Mouse (Mus musculus) heart, postnatal 36 days (tissue): ENCODE measurements around the gene Tbxas1. TPM values are rescaled to one million over a fixed set of nuclear protein-coding genes. Genes with fewer than 3 reads are reported as not detected.

Experiments
- DNase-seq, 2 experiments: peaks; one replicate each; pipeline ENCODE4 v3.0.0; 2021 to 2022
- intact Hi-C: fragments of 180-260 bp; cut with DNase I; formaldehyde crosslinking; loops from one replicate; pipeline ENCODE4 v1.15.1; 2025
- total RNA-seq, 2 experiments: library from RNA; stranded (reverse); gene quantifications; 2 replicates each; pipeline ENCODE4 v1.2.3; 2021

Gene Tbxas1
- total RNA-seq, 2 experiments from 2014 or later = 2.1 TPM

DNA sequence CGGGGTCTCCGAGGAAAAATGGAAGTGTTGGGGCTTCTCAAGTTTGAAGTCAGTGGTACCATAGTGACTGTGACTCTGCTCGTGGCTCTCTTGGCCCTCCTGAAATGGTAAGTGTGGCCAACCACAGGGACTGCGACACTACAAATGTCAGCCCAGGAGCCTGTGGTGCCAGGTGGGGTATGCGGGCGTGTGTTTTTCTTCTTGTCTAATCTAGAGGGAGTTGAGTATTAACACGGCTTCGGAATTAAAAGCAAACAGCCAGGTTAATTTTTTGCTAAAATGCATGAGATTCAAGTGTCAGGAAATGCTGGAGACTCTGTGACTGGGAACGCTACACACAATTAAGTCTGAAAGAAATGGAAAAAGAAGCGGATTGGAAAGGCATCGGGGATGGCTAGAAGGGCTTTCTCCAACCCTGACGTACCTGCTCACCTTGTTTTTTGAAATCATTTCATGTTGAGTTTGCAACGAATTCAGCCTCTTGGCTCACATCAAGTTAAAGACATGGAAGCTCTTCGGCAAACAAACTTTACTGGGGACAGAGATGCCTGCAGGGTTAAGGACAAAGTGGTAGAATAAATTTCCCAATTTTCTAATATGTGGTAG lies 44.0 kb downstream of the Tbxas1 start:
- no peak for DNase-seq
- intact Hi-C loops = no loop called here

DNA sequence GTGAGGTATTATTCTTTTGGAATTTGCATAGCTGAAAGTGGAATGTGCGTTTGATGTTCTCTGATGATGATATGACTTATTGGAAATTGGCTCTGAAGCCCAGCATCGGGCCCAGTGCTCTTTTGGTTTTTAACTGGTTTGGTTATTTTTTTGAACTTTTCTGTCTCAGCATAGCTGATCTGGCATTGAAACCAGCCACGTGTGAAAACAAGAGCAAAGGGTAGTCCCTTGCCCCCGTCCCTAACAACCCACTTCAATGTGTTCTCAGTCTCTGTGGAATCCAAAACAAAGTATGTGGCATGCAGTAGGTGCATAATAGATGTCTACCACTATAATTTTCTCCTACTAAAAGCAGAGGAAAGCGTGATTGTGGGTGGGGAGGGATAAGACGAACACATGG lies 44.9 kb downstream of the Tbxas1 start:
- DNase-seq = no peak
- intact Hi-C loops = no loop called here

DNA sequence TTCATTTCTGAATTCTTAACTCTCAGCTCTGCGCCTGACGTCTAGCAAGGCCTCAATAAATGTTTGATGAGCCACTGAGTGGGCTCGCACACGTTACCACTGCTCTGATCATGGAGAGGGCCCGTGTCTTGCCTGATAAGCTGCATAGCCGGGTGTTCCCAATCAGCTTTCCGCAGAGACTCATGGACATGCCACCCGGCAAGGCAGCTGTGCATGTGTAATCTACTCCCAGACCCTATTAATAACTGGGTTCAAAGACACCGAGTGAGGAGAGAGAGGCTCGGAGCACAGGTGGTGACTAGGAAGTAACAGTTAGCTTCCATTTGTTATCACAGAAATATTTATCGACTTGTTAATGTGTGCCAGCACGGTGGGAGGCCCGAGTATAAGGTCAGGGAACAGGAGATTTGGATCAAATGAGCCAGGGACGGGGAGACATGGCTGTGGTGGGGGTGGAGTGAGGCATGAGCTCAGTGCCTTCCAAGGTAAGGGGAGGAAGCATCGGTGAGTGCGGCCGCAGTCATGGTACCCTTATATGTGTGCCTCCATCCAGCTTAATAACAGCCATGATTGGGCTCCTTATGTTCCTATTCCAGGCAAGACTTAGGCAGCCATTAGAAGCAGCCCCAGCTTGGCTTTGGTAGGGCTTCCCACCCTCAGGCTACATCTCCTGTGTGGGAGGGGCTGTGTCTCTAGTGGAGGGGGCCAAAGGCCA lies 46.0 kb downstream of the Tbxas1 start:
- no peak for DNase-seq
- intact Hi-C loops = no loop called here

DNA sequence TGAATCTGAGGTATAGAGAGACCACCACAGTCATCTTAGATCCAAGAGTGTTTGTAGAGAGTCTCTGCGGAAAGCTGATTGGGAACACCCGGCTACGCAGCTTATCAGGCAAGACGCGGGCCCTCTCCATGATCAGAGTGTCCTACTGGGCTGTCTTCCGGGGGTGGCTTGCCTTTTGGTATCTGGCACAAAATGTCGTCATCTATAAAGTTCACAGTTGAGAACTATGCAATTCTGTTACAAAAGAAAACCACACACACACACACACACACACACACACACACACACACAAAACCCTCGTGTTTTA lies 46.6 kb downstream of the Tbxas1 start:
- DNase-seq = no peak
- intact Hi-C loops = no loop called here

DNA sequence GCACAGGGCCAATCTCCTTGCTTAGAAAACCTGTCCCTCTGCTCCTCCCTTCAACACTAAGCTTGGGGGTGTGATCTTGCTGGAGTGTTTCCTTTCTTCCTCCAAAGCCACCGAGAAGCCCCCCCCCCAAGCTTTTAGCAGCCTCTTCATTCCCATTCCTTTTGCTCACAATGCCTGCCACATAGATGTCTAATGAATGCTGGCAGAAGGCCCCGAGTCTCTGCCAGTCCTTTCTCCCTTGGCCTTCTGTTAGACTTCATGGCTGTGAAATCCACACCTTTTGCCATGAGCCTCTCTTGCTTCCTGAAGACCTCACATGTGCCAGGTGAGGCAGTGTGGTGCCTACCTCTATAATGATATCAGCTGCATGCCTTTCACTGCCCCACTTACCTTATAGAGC lies 47.3 kb downstream of the Tbxas1 start:
- intact Hi-C loops = no loop called here

DNA sequence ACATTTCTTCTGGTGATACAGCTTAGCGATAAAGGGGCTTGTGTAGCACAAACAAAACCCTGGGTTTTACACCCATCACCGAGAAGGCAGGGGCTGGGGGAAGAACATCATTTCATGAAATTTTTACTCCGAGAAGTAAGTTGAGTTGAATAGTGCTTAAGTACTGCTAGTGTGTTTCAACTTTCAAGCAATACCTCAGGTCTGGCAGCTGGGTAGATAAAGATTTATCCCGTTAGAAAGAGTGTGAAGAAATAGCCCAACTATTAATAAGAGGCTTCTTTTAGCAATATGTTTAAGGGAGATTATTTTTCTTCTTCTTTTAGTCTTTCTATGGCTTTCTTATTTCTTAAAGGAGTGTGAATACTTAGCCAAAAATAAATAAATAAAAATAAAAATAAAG lies 48.2 kb downstream of the Tbxas1 start:
- intact Hi-C loops = no loop called here
- DNase-seq = no peak

More for the DNA sequence above, 47.3 kb downstream of the Tbxas1 start:
- no peak for DNase-seq

DNA sequence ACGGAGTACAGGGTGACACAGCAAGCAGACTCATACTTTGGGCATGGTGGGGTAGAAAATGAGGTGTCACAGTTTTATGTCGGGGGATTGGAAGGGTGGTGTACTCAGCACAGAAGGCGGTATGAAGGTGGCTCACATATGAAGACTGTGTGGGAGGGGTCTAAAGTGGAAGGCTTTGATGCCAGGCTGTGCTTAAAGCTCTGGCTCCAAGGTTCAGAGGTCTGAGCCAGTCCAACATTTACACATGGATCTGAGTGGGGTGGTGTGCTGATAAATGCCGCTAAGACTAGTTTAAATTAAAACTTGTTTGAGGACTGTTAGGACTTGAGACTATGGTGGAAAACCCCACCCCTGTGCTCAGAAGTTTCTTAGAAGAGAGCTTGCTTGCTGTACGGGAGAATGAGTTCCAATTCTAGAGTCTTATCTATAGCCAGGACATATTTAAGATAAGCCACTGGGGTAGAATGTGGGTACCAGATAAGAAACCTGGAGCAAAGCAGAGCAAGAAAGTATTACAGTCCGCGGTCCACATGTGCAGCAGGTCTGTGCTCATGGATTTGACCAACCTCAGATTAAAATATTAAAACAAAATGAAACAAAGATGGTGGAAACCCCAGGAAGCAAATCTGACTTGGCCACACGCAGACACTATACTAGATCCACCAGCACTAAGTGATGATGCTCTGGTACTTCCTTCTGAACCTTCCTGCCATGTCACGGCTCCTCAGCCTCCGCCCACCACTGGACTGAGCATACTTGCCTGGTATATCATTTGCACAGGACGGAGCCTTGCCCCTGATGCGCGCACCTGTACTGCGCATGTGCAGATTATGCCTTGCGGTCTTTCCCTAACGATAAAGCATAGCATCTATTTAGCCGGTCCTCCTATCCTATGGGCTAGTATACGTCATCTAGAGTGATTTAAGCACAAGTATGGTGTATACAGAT lies 48.9 kb downstream of the Tbxas1 start:
- intact Hi-C loops = no loop called here
- DNase-seq = no peak

DNA sequence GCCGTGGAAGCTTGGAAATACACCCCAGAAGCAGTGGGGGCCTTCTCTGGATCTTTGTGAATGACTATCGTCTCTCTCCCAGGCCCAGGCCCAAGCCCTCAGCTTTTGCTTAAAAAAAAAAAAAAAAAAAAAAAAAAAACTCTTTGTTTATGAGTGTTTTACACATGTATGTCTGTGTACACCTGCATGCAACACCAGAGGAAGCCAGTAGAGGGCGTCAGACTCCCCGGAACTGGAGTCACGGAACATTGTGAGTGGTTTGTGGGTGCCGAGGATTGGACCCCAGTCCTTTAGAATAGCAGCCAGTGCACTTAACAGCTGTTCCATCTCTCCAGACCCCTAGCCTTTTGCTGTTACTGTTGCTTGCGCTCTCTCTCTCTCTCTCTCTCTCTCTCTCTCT lies 50.5 kb downstream of the Tbxas1 start:
- intact Hi-C loops = no loop called here
- no peak for DNase-seq

DNA sequence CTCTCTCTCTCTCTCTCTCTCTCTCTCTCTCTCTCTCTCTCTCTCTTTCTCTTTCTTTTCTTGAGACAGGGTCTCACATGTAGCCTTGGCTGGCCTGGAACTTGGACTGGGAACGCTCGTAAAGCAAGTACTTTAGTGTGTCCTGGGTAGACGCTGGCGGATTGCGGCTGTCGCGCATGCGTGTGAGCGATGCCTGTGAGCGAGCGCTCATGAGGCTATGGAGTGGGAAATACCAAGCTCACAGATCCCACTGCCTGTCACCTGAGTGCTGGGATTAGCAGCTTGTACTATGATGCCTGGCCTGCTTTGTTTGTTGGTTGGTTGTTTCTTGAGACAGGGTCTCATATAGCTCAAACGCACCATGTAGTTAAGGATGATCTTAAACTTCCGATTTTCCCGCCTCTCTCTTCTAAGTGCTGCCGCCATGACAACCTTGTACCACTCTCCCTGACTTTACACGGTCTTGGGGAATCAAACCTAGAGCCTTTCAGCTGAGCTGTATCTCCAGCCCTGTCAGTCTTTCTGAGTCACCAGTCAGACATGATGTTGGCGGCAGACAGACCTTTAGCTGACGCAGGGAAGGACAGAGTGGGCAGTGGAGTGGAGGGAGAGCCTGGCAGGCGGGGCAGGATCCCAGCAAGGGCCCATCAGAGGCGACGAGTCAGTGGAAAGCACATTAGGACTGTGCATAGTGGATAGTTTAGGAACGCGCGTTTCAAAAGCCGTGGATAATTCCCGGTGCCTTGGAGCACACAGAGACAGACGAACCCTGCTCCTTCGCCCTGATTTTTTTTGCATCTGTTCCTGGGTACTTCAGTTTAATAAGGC lies 51.1 kb downstream of the Tbxas1 start:
- DNase-seq = no peak
- intact Hi-C loops = no loop called here

DNA sequence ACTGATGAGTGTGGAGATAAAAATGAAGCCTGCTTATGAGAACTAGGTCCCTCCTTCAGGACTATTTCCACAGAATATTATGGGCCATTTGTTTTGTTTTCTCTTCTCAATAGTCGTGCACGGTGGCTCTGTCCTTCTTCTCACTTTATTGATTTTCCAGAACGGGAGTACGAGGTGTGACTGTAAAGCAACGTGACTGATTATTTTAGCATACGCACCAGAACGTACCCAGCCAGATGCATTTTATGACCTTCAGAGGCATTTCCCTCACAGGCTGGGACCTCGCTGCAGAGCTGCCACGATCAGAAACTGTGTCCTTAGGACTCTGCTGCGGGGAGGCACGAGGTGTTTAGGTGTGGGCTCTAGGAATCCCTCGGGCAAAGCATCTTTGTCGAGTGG lies 51.8 kb downstream of the Tbxas1 start:
- intact Hi-C loops = no loop called here
- DNase-seq = no peak

DNA sequence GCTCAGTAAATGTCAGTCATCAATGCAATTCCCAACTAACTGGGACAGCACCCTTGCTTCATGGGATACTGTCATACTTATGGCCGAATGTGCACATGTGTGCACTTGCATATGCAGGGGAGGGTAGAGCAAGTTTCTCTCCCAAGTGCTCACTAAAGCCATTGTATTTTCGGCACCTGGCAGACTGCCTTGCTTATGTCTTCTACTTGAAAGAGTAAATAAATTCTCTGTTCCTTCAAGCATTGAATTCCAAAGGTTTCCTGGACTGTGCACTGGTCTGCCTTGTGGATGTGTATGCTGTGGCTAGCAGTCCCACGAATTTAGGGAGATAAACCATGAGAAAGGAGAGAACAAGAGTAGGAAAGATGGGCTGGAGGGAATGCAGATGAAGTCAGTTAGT lies 53.3 kb downstream of the Tbxas1 start:
- DNase-seq = no peak
- intact Hi-C loops = no loop called here

DNA sequence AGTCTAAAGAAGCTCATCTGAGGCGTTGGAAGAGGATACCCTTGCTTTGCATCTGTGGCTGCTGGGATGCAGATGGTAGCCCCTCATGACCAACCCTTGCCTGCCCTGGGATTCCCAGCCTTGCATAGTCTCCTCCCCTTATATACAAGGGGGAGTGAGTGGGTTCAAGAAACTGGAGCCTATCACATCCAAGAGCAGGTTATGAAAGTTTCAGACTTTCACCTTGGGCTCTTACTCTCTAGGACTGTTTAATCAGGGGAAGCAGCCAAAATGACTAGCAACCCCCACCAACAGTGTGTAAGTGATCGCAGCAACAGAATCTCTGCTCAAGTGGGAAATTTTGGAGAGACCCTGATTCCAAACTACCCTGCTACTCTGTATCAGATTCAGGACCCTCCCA lies 60.8 kb downstream of the Tbxas1 start:
- intact Hi-C loops = no loop called here

DNA sequence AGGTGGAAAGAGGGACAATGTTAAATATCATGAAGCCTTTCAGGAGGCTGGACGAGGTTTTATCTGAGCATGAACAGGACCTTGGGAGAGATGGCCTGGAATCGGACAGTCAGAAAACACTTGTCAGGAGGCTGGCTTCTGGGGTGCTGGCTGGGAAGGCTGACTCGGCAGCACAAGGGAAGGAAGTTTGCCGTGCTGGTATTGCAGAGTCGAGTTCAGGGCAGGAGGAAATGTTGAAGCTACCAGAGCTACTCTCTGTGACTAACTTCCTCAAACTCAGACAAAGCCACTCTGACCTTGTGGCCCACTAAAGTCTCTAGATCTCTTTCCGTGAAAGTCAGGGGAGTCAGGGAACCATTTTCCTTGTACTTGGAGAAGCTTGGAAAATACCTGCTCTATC lies 63.2 kb downstream of the Tbxas1 start:
- DNase-seq = peak in 1 of 2 experiments; percentile 18
- intact Hi-C loops = no loop called here

More for the DNA sequence above, 60.8 kb downstream of the Tbxas1 start:
- no peak for DNase-seq

DNA sequence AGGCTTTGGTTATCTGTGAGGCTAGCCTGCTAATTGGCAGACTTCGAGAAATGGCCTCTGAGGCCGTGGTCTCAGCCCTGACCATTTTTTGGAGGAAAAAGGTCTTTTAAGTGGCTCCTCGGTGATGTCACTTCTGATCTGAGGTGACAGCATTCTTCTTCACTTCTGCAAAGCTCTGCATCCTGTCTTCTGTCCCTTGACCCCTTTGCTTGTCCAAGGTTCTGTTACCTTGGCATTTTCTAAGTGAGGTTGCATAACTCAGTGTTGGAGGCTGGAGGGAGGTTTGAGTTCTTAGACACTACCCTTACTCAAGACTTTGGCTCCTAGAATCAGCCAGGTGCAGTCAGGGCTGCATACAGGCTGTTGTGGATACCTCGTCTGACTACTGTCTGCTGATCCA lies 63.9 kb downstream of the Tbxas1 start:
- no peak for DNase-seq
- intact Hi-C loops = no loop called here

DNA sequence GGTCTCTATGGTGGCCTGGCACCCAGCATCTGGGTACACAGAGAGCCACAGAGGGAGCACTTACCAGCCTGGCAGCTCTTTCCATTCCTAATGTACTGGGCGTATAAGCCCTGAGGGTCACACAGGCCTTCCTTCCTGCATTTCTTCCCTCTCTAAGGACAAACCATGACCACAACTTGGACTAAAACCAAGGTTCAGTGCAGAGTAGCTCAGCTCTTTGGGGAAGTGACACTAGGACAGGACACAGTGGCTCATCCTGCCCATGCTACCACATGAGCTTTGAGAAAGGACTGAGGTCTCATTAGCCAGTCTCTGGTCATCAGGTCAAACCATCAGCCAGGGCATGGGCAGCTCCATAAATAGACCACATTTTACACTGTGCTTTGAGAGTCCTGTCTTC lies 65.8 kb downstream of the Tbxas1 start:
- intact Hi-C loops = no loop called here
- DNase-seq = no peak

DNA sequence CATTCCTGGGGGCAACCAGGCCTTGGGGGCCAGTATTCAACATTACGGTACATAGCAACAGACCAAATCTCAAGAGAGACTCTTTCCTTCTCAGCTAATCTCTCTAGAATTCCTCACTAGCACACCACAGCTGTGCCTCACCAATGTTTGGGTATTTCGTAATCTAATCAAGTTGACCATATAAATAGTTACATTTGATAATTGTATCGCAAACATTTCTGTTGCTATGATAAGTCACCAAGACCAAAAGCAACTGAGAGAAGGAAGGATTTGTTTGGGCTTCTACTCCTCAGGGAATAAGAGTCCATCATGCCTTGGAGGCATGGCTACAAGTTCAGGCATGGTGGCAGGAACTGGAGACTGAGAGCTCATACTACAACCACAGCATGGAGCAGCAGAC lies 67.6 kb downstream of the Tbxas1 start:
- intact Hi-C loops = no loop called here
- DNase-seq = no peak

DNA sequence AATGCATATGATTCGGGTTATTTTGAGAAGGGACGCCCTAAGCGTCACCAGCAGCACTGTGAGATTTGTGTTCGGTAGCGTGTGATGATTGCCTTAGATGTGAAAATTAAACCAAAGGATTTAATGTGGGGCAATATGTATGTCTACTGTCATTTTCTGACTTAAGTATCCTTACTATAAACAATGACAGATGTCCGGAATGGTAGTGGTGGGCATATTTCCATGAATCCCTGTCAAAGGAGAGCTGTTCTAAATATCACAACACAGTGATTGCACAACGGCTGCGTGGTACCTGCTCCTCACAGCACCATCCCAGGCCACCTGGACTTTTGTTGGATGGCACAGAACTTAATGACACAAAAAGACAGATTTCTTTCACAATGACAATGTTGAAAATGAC lies 69.2 kb downstream of the Tbxas1 start:
- intact Hi-C loops = no loop called here
- DNase-seq = no peak

DNA sequence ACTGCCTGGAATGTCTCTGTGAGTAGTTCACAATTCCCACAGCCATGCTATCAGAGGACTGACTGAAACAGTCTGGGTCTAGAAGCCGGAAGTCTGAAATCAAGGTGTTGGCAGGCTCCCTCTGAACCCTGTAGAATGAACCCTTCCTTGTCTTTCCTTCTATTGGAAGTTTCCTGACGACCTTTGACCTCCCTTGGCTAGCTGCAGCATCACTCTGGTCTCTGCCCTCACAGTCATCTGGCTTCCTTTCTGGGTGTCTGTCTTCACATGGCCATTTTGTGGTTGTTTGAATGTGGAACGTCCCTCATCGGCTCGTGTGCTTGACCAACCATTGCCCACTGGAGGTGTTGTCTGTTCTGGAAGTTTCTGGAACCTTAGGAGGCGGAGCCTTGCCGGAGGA lies 69.6 kb downstream of the Tbxas1 start:
- DNase-seq = no peak
- intact Hi-C loops = no loop called here

DNA sequence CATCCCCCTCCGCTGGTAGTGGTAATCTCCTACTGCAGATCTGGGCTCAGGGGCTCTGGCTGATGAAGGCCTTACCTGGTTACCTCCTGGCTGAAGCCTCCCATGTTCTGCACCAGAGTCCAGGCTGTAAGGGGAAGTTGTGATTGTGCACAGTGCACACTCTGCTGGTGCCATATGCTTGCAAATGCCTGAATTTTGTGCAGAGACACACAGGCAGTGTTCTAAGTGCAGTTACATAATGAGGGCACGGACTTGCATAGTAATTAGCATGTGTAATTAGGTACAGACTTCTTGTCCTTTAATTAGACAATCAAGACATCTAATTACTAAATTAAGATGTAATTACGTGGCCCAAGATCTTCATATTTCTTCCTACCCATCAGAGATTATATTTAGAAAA lies 70.5 kb downstream of the Tbxas1 start:
- intact Hi-C loops = no loop called here

DNA sequence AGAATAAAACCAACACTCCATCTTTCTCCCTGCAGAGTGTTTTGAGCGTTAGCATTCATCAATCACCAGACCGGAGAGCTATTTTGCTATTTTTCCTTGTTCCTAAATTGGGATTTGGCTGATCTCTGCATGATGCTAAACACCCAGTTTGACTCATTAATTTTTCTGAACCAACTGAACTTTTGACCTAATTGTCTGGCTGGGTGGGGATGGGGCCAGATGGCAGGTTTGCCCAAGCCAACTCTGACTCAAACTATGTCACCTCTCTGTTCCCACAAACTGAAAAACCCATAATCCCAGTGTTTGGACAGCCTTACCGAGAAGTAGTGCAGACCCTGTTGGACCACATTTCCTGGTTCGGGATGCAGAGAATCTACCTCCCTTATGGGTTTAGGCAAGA lies 72.1 kb downstream of the Tbxas1 start:
- no peak for DNase-seq
- intact Hi-C loops = no loop called here

More for the DNA sequence above, 70.5 kb downstream of the Tbxas1 start:
- DNase-seq = no peak

DNA sequence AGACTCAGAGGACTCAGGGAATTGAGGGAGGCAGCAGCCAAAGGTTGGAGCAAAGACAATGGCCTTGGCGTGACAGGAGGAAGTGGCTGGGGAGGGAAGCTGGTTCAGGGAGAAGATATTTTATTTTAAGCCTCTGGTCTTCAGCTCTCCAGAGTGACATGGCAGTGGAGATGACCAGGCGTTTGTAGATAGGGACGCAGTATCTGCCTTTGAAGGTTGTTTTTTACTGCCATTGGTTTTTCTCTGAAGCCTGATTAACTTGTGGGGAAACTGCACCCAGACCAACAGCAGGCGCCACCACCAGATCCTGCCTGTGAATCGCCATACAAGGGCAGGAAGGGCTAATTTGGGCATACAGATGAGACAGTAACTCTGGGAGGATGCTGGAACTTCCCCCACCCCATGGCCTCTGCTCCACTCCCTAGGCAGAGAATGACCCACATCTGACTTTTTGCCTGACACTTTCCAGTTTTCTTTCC lies 74.5 kb downstream of the Tbxas1 start:
- peak in 1 of 2 experiments; percentile 32 for DNase-seq

More for the DNA sequence above, 74.5 kb downstream of the Tbxas1 start:
- intact Hi-C loops = no loop called here
